Mouse (Mus musculus) CH12.LX (cell line): ENCODE results near the gene Kifc5b. TPM values are rescaled to one million over a fixed set of nuclear protein-coding genes. Genes with fewer than 3 reads are reported as not detected.
"Not testable (repeated sequence)": the region's sequence is repeated elsewhere in the genome, so short reads cannot be mapped to it uniquely, and the experiment has no call there.

Source experiments
- DNase-seq: peaks from one replicate; pipeline ENCODE4 v3.0.0-alpha.2; 2013; ENCODE audit errors: extremely low read depth
- H3K27ac ChIP-seq: 2 replicates; pipeline ENCODE4 v1.5.1; 2012; ENCODE audit warnings: low read depth, mild to moderate bottlenecking, control low read depth, moderate library complexity; ENCODE audit not compliant: insufficient read depth
- H3K27me3 ChIP-seq: replicated peaks from 2 replicates; pipeline ENCODE3; 2012; ENCODE audit warnings: inconsistent platforms
- H3K36me3 ChIP-seq, 2 experiments: replicated peaks in 1 of 2; 2 replicates each; pipeline versions ENCODE3 to v1.6.1; 2012; ENCODE audit warnings: inconsistent platforms in 1 of 2, low read length in 1 of 2, mild to moderate bottlenecking in 1 of 2, mixed read lengths in 1 of 2, moderate library complexity in 1 of 2; ENCODE audit not compliant: control insufficient read depth in 1 of 2, insufficient read depth in 1 of 2
- H3K4me1 ChIP-seq, 2 experiments: 2 replicates each; pipeline ENCODE4 v1.6.1; 2012; ENCODE audit warnings: inconsistent platforms in 1 of 2, moderate library complexity in 1 of 2; ENCODE audit not compliant: insufficient read depth in 2 of 2, control insufficient read depth in 1 of 2
- H3K4me2 ChIP-seq: 2 replicates; pipeline ENCODE4 v1.6.1; 2012; ENCODE audit warnings: low read depth, mild to moderate bottlenecking, control low read depth; ENCODE audit not compliant: poor library complexity, insufficient read depth, severe bottlenecking
- H3K4me3 ChIP-seq, 3 experiments: fragments of 150-350 bp in 1 of 3; sonication (generic) in 1 of 3; replicated peaks in 1 of 3; 2 replicates each; pipeline versions ENCODE3 to v1.5.1; 2011 to 2012; ENCODE audit warnings: low read depth in 2 of 3, low read length in 2 of 3, mild to moderate bottlenecking in 2 of 3, moderate library complexity in 2 of 3, control low read depth in 1 of 3, improper control_type of control experiment in 1 of 3, inconsistent platforms in 1 of 3, mixed read lengths in 1 of 3; ENCODE audit not compliant: poor library complexity in 1 of 3
- H3K79me2 ChIP-seq: replicated peaks from 2 replicates; pipeline ENCODE4 v1.6.1; 2012; ENCODE audit warnings: mild to moderate bottlenecking, moderate library complexity; ENCODE audit not compliant: control insufficient read depth, poor library complexity, insufficient read depth, severe bottlenecking; ENCODE audit errors: extremely low read depth
- H3K9ac ChIP-seq: 2 replicates; pipeline ENCODE4 v1.6.1; 2012; ENCODE audit warnings: low read depth, mild to moderate bottlenecking, control low read depth, moderate library complexity; ENCODE audit not compliant: insufficient read depth
- H3K9me3 ChIP-seq: replicated peaks from 2 replicates; pipeline ENCODE3; 2012; ENCODE audit warnings: low read length, inconsistent platforms, mixed read lengths
- BHLHE40 ChIP-seq: IDR thresholded peaks from 2 replicates; pipeline ENCODE4 v1.6.1; 2011; ENCODE audit warnings: mild to moderate bottlenecking, low read depth, low read length, improper control_type of control experiment
- CTCF ChIP-seq, 2 experiments: IDR thresholded peaks in 1 of 2; conservative IDR thresholded peaks in 1 of 2; 2 replicates each; pipeline ENCODE4 v1.5.1; 2011 to 2012; ENCODE audit warnings: low read depth in 2 of 2, low read length in 2 of 2, improper control_type of control experiment in 1 of 2, inconsistent platforms in 1 of 2, mild to moderate bottlenecking in 1 of 2, moderate library complexity in 1 of 2
- ETS1 ChIP-seq: conservative IDR thresholded peaks from 2 replicates; pipeline ENCODE4 v1.6.1; 2012; ENCODE audit warnings: low read depth, mild to moderate bottlenecking, inconsistent platforms, low read length, improper control_type of control experiment, moderate library complexity
- GABPA ChIP-seq: IDR thresholded peaks from 2 replicates; pipeline ENCODE4 v1.6.1; 2012; ENCODE audit warnings: low read depth, low read length, improper control_type of control experiment, inconsistent platforms; ENCODE audit not compliant: insufficient replicate concordance
- HCFC1 ChIP-seq: IDR thresholded peaks from 2 replicates; pipeline ENCODE4 v1.6.1; 2012; ENCODE audit warnings: low read depth, mild to moderate bottlenecking, inconsistent platforms, low read length, improper control_type of control experiment
- JUND ChIP-seq: conservative IDR thresholded peaks from 2 replicates; pipeline ENCODE4 v1.6.1; 2011; ENCODE audit warnings: low read depth, low read length, improper control_type of control experiment
- KAT2A ChIP-seq: IDR thresholded peaks from 2 replicates; pipeline ENCODE4 v1.6.1; 2012; ENCODE audit warnings: low read length, improper control_type of control experiment, inconsistent platforms; ENCODE audit not compliant: insufficient replicate concordance
- MAFK ChIP-seq: IDR thresholded peaks from 2 replicates; pipeline ENCODE4 v1.6.1; 2011; ENCODE audit warnings: low read length, improper control_type of control experiment; ENCODE audit not compliant: insufficient replicate concordance
- MAX ChIP-seq: IDR thresholded peaks from 2 replicates; pipeline ENCODE4 v1.6.1; 2011; ENCODE audit warnings: low read length, improper control_type of control experiment
- MAZ ChIP-seq: IDR thresholded peaks from 2 replicates; pipeline ENCODE4 v1.6.1; 2012; ENCODE audit warnings: low read depth, mild to moderate bottlenecking, inconsistent platforms, low read length, improper control_type of control experiment, moderate library complexity
- MEF2A ChIP-seq: IDR thresholded peaks from 2 replicates; pipeline ENCODE4 v1.6.1; 2014; ENCODE audit warnings: low read depth, mild to moderate bottlenecking, inconsistent platforms, low read length, improper control_type of control experiment, borderline replicate concordance
- MXI1 ChIP-seq: IDR thresholded peaks from 2 replicates; pipeline ENCODE4 v1.6.1; 2011; ENCODE audit warnings: mild to moderate bottlenecking, low read depth, low read length, improper control_type of control experiment
- MYC ChIP-seq: IDR thresholded peaks from 2 replicates; pipeline ENCODE4 v1.6.1; 2011; ENCODE audit warnings: low read depth, mild to moderate bottlenecking, improper control_type of control experiment, low read length
- NELFE ChIP-seq: IDR thresholded peaks from 2 replicates; pipeline ENCODE4 v1.6.1; 2011; ENCODE audit warnings: low read depth, low read length, improper control_type of control experiment
- NRF1 ChIP-seq: IDR thresholded peaks from 2 replicates; pipeline ENCODE4 v1.6.1; 2014; ENCODE audit warnings: low read depth, mild to moderate bottlenecking, inconsistent platforms, low read length, improper control_type of control experiment, moderate library complexity
- RCOR1 ChIP-seq: conservative IDR thresholded peaks from 2 replicates; pipeline ENCODE4 v1.6.1; 2012; ENCODE audit warnings: low read depth, mild to moderate bottlenecking, inconsistent platforms, low read length, improper control_type of control experiment
- SIN3A ChIP-seq: IDR thresholded peaks from 2 replicates; pipeline ENCODE4 v1.6.1; 2012; ENCODE audit warnings: low read length, improper control_type of control experiment, inconsistent platforms
- TBP ChIP-seq: conservative IDR thresholded peaks from 2 replicates; pipeline ENCODE4 v1.6.1; 2011; ENCODE audit warnings: low read depth, low read length, improper control_type of control experiment
- USF1 ChIP-seq: IDR thresholded peaks from 2 replicates; pipeline ENCODE4 v1.6.1; 2014; ENCODE audit warnings: low read depth, mild to moderate bottlenecking, inconsistent platforms, low read length, improper control_type of control experiment
- ZC3H11A ChIP-seq: IDR thresholded peaks from 2 replicates; pipeline ENCODE4 v1.6.1; 2012; ENCODE audit warnings: low read depth, mild to moderate bottlenecking, inconsistent platforms, low read length, improper control_type of control experiment
- ZMIZ1 ChIP-seq: IDR thresholded peaks from 2 replicates; pipeline ENCODE4 v1.6.1; 2012; ENCODE audit warnings: low read depth, mild to moderate bottlenecking, inconsistent platforms, low read length, improper control_type of control experiment
- dilution Hi-C: fragments of 300-500 bp; cut with MboI; formaldehyde crosslinking; loops from 2 replicates; pipeline ENCODE4 v1.14.3; 2020; ENCODE audit warnings: low sequenced_read_pairs; ENCODE audit not compliant: extremely low pct_unique_long_range_greater_than_20kb, extremely low pct_ligation_motif_present
- in situ Hi-C: fragments of 300-500 bp; cut with MboI; formaldehyde crosslinking; loops from 3 replicates; pipeline ENCODE4 v1.14.3; 2019; ENCODE audit warnings: low sequenced_read_pairs, low pct_ligation_motif_present, low pct_unique_long_range_greater_than_20kb, mixed read lengths
- polyA plus RNA-seq: library from polyadenylated mRNA; unstranded; fragments of >175 nt; gene quantifications from 2 replicates; pipeline ENCODE4 v1.2.1, GENCODE M21; 2012; ENCODE audit warnings: low read depth; ENCODE audit not compliant: insufficient read length
- total RNA-seq, 2 experiments: library from RNA; depleted of rRNA; stranded (reverse); fragments of 300-350 nt in 1 of 2; fragments of >200 nt in 1 of 2; gene quantifications; 2 replicates each; pipeline ENCODE4 v1.2.3; 2012 to 2014

Kifc5b gene
- total and polyA plus RNA-seq, 3 experiments, result 12.1 to 26.9 (median 22.2) TPM

DNA sequence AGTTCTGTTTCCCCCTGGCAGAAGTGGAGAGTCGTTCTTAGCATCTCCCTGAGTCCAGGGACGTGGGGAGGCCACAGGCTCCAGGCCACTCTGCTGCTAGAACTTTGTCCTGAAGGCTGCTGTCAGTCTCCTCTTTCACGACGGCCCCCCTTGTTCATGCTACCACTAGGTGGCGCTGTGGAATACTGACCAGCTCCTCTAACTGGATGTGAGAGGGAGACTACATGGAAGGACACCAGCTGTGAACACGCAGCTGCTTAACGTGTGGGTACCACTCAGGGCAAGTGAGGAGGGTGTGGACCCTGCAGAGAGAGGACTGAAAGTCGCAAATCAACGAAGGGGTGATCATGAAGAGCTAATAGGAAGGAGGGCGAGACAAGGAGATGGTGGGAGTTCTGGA, 21.3 kb upstream of the Kifc5b start (continued):
- TF ChIP-seq MXI1 (no peak), TBP (no peak), ZMIZ1 (no peak)

DNA sequence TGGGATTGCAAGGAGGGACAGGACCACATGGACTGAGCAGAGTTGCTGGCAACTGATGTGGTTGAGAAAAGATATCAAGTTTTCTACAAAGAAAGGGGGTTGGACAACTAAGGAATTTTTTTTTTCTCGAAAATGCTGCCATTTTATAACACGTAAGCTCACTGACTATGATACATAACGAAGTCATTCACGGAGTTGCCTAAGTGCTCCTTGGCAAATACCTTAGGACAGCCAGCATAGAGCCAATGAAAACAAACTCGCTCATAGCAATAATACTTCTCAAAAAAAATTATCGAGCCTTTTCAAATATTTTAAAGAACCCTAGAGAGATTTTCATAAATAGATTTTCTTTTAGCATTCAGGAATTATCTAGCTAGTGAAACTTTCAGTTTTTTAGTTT, 16.0 kb upstream of the Kifc5b start:
- Histone ChIP-seq H3K4me3 (no peak overlapping the region), H3K27ac (no peak overlapping the region), H3K4me1 (no peaks in the 10 kb centered on the region), H3K36me3 (no peaks in the 10 kb centered on the region)
- in situ Hi-C loops, result no loop called here
- TF ChIP-seq ZC3H11A, result no peak
- TF ChIP-seq ZMIZ1, result no peak
- TF ChIP-seq GABPA, result no peak
- TF ChIP-seq RCOR1, result no peak
- TF ChIP-seq MAZ, result no peak
- TF ChIP-seq NELFE, result no peak
- no peak for TF ChIP-seq MAX
- TF ChIP-seq HCFC1, result no peak
- TF ChIP-seq CTCF (conservative IDR thresholded peaks at IDR 0.05 in 1 of 2, IDR thresholded peaks at IDR 0.05 in 1 of 2; ENCODE audit: low read depth in 2 of 2, low read length in 2 of 2), result no peak
- TF ChIP-seq MAFK, result no peak
- TF ChIP-seq MEF2A, result no peak
- no peak for TF ChIP-seq MYC
- TF ChIP-seq TBP, result no peak
- TF ChIP-seq NRF1, result no peak
- no peak for TF ChIP-seq JUND
- TF ChIP-seq BHLHE40, result no peak
- no peak for TF ChIP-seq SIN3A
- no peak for TF ChIP-seq KAT2A
- no peak for TF ChIP-seq USF1
- no peak for TF ChIP-seq ETS1
- TF ChIP-seq, all 38 proteins: peak for 0
- Histone ChIP-seq H3K9ac (no peak overlapping the region), H3K9me3 (peaks cover 4% of the 10 kb centered on the region), H3K27me3 (no peaks in the 10 kb centered on the region), H3K4me2 (no peak overlapping the region), H3K79me2 (no peaks in the 10 kb centered on the region)
- dilution Hi-C loops, result no loop called here
- no peak for DNase-seq

DNA sequence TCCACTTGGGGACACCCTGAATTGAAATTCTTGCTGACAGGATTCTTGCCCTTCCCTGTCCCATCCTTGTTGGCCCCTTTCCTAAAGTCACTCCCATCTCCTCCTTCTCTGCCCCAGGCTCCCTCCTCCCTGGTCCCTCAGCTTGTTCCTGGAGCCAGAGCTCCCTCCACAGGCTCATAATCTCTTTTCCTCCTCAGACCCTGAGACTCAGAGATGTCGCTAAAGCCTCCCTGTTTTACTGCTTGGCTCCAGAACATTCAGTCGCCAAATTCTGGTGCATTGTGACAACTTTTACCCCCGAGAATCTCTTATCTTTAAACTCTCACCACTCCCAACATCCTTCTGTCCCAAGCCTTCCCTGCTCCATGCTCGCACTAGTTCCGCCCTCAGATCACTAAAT, 12.6 kb upstream of the Kifc5b start:
- Histone ChIP-seq H3K4me2 (no peak overlapping the region), H3K4me3 (no peak overlapping the region), H3K27me3 (no peaks in the 10 kb centered on the region), H3K36me3 (no peaks in the 10 kb centered on the region), H3K4me1 (no peaks in the 10 kb centered on the region), H3K9me3 (peaks cover 3% of the 10 kb centered on the region), H3K27ac (no peak overlapping the region), H3K79me2 (no peaks in the 10 kb centered on the region), H3K9ac (no peak overlapping the region)
- TF ChIP-seq MAZ, result no peak
- no peak for TF ChIP-seq RCOR1
- no peak for DNase-seq
- in situ Hi-C loops (no loop called here), dilution Hi-C loops (no loop called here)

DNA sequence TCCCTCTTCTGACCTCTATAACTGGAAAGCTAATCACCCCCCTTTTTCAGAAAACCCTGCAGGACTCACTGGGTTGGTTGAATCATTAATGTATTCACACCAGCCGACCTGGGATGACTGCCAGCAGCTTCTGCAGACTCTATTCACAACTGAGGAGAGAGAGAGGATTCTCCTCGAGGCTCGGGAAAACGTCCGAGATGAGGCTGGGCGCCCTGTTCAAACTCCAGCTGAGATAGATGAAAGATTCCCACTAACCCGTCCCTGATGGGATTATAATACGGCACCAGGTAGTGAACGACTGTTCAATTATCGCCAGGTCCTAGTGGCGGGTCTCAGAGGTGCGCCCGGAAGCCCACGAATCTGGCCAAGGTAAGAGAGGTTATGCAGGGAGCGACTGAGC, 9.4 kb upstream of the Kifc5b start:
- H3K9me3 ChIP-seq, H3K4me1 ChIP-seq, H3K9ac ChIP-seq, dilution Hi-C loops, H3K4me2 ChIP-seq, DNase-seq, H3K27me3 ChIP-seq, H3K36me3 ChIP-seq, H3K27ac ChIP-seq, in situ Hi-C loops, H3K4me3 ChIP-seq, H3K79me2 ChIP-seq: not testable (repeated sequence)
